ENCODE assay signal across 9 mouse cellular contexts in the genomic region with DNA sequence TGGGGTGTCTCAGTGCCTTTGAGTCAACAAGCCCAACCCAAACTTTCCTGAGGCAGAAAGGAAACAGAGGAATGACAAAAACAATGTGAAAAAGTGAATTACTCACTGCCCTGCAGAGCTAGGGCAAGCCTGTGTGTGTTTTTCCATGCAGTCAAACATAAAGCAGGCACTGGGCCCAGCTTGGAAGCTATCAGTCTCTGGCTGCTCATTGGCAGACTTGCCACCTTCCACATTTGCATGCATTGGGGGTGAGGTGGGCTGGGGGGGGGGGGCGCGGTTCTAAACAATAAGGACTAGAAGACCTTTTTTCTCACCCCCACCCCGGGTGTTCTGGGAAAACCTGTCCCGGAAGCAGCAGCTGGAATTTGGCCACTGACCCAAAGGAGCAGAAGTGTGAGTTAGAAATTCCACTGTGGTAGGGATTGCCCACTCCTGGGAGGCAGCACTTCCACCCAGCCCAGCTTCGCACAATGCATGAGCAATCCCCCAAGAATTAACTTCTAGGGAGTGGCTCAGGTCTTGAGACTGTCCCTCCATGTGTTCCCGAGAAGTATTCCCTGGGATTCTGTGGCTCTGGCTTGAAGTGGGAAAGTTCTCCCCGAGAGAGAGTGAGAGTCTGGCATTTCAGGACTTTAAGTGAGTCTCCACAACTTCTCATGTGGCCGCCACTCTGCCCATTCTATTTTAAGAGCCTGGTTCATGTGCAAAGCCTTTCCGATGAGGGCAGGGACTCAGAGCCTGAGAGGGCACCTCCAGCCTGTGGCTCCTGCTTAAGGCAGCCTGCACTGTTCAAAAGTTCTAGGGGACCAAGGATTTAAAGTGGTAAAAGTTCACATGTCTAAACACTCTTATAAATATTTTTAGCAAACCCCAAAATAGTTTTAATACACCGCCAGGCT. TPM values are rescaled to one million over a fixed set of nuclear protein-coding genes. Genes with fewer than 3 reads are reported as not detected.
DNase-seq lines count a peak whose midpoint lies in the region; ATAC-seq and TF ChIP-seq lines count a peak whose summit lies in the region.
"Had no signal": no experiment of that assay in that cellular context is flagged by ENCODE, and none has a peak within 500 bp of the region (broad histone marks: within the 10 kb centered on the region; RNA-seq: fewer than 3 reads in every experiment).

No protein-coding gene starts in this region.

- H3K79me2 ChIP-seq in heart, adult 2 months (replicated peaks; ENCODE audit: control insufficient read depth, insufficient read depth, low read length) = no peaks in the 10 kb centered on the region

- H3K36me3 ChIP-seq in heart, adult 2 months (ENCODE audit: control insufficient read depth, insufficient read depth, low read length) = peaks cover 6% of the 10 kb centered on the region
- no peaks in the 10 kb centered on the region for H3K36me3 ChIP-seq in lung, embryonic 15.5 days

- peaks cover 26% of the 10 kb centered on the region for H3K4me1 ChIP-seq in heart, adult 2 months (ENCODE audit: control insufficient read depth, insufficient read depth, low read length)
- H3K4me1 ChIP-seq in lung, embryonic 15.5 days = peaks cover 17% of the 10 kb centered on the region

- peak; percentile 13 for DNase-seq in urinary bladder, postnatal 14 days (ENCODE audit: low spot score)
- DNase-seq in urinary bladder, adult 2 months (ENCODE audit: low spot score) = no peak
- peak; percentile 61 to 72 for DNase-seq in heart, adult 2 months
- no peak for DNase-seq in frontal cortex, postnatal 10 days (ENCODE audit: low spot score in 2 of 2)
- no peak for DNase-seq in embryo, embryonic 11 days
- DNase-seq in kidney, adult 8-10 months = no peak
- no peak for DNase-seq in ovary, adult 18-20 months (ENCODE audit: low spot score)

- H3K27ac ChIP-seq in heart, adult 2 months = peak overlapping the region; percentile 92
- no peak overlapping the region; the same call in 1 of the 2 replicates for H3K27ac ChIP-seq in lung, embryonic 15.5 days

- peak overlapping the region; percentile 58 for H3K9ac ChIP-seq in heart, adult 2 months (ENCODE audit: low read depth, low read length)
- H3K9ac ChIP-seq in lung, embryonic 15.5 days = no peak overlapping the region

- H3K4me3 ChIP-seq in heart, adult 2 months = peak overlapping the region; percentile 30
- H3K4me3 ChIP-seq in lung, embryonic 15.5 days = no peak overlapping the region

- 0 out of 2 replicates have a peak, but pooled peaks have one; percentile 33 for ATAC-seq in lung, embryonic 15.5 days (ENCODE audit: borderline replicate concordance, extremely low read depth, low FRiP score, low TSS enrichment)

- TF ChIP-seq POLR2A in heart, adult 2 months (IDR thresholded peaks at IDR 0.05; ENCODE audit: insufficient read depth, low read depth, low read length) = peak; percentile 52

- TF ChIP-seq CTCF in heart, adult 2 months (IDR thresholded peaks at IDR 0.05) = no peak

- H3K27me3 ChIP-seq in heart, adult 2 months (ENCODE audit: control insufficient read depth, insufficient read depth, low read length) = no peaks in the 10 kb centered on the region
- H3K27me3 ChIP-seq in lung, embryonic 15.5 days = peaks cover 49% of the 10 kb centered on the region

- 6% methylated on average over 10 of the region's 10 CpGs for WGBS in heart, adult 2 months
- 25% methylated on average over 10 of the region's 10 CpGs for WGBS in lung, embryonic 15.5 days

- intact Hi-C loops in heart, adult 2 months (cut with DNase I) = loop anchor here (1.0 to 5.0 kb wide), 6 partner anchors 66 to 566 kb away; no protein-coding TSS in a partner anchor

- no peaks in the 10 kb centered on the region for H3K9me3 ChIP-seq in lung, embryonic 15.5 days

- H3K4me2 ChIP-seq in lung, embryonic 15.5 days = no peak overlapping the region

- no peak; the same call in 1 of the 2 replicates for TF ChIP-seq EP300 in heart, adult 2 months (IDR thresholded peaks at IDR 0.05; ENCODE audit: insufficient read depth, low read depth, low read length)

RNA-seq across cellular contexts. Expression of a gene that starts 3.0 kb away (rescaled TPM):
- polyA plus RNA-seq in urinary bladder, adult 2 months (2012; rRNA removed) = 21.0 and 33.4 TPM in 2 replicates
- 100 to 1,000 TPM; 162 to 163 TPM for total RNA-seq in heart, adult 2 months (2021)
- 172 and 217 TPM in 2 replicates for polyA plus RNA-seq in heart, adult 2 months (2012; rRNA removed)
- polyA plus RNA-seq in lung, embryonic 15.5 days (2015; fragmentation: Nextera tagmentation; extraction: Ambion mirVana) = 2.9 and 3.5 TPM in 2 replicates
- total RNA-seq: megakaryocyte-erythroid progenitor cell, adult 5-6 weeks had no signal

Comparison
In these comparisons a context has a peak if more than half of its experiments do, and no peak if none do; other contexts are left out.
1. DNase-seq: peak in urinary bladder, postnatal 14 days (single experiment) and heart, adult 2 months (2 of 2); none in urinary bladder, adult 2 months (single experiment), frontal cortex, postnatal 10 days (0 of 2), embryo, embryonic 11 days (single experiment), kidney, adult 8-10 months (0 of 2) and ovary, adult 18-20 months (single experiment).